Mouse (Mus musculus): ENCODE data around the gene Zmiz2.
"Not testable (repeated sequence)": the region's sequence is repeated elsewhere in the genome, so short reads cannot be mapped to it uniquely, and the experiment has no call there.

Gene Zmiz2

GRCm38 (mm10) chr11:6395565-6395964 lies 6.7 kb downstream of the Zmiz2 start:
- DNase-seq (ENCODE audit: low read depth, low spot score) = no peak

GRCm38 (mm10) chr11:6398141-6398540 lies 9.3 kb downstream of the Zmiz2 start:
- no peak for DNase-seq (ENCODE audit: low read depth, low spot score)

DNA sequence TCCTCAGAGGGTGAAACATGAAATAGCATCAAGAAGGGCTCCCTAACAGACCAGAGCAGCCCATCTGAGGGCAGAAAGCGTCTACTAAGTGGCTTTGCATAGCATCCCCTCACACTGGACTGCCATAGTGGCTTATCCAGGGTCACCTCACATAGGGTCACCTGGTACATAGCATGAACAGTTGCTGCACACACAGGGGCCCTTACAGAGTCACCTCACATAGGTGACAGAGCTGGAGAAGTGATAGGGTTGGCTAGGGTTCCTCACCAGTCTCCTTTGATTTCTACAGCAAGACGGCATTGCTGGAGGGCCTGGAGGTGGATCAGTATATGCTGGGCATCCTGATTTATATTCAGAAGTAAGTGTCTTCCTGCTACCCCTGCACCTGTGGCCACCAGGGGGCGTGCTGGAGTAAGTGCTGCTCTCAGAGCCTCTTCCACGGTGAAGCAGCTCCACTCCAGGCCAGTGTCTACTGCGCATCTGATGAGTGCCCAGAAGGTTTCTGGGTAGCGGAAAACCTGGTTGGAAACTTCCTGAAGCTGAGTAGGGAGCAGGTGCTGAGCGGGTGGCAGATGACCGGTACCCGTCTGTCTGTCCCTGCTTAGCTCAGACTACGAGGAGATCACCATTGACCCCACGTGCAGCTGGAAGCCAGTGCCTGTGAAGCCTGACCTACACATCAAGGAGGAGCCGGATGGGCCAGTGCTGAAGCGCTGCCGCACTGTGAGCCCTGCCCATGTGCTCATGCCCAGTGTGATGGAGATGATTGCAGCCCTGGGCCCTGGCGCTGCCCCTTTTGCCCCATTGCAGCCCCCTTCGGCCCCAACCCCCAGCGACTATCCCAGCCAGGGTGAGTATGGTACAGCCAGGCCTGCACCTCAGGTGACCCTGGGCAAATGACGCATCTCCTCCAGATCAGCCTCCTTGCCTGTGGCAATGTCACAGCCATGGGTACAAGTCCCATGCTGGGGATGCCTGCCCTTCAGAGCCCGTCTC lies 13.9 kb downstream of the Zmiz2 start:
- peak; percentile 54 for DNase-seq (ENCODE audit: low read depth, low spot score)

GRCm38 (mm10) chr11:6403830-6404405 lies 15.0 kb downstream of the Zmiz2 start:
- no peak for DNase-seq (ENCODE audit: low read depth, low spot score)

GRCm38 (mm10) chr11:6404699-6405566 lies 16.1 kb downstream of the Zmiz2 start:
- DNase-seq (ENCODE audit: low read depth, low spot score) = no peak

DNA sequence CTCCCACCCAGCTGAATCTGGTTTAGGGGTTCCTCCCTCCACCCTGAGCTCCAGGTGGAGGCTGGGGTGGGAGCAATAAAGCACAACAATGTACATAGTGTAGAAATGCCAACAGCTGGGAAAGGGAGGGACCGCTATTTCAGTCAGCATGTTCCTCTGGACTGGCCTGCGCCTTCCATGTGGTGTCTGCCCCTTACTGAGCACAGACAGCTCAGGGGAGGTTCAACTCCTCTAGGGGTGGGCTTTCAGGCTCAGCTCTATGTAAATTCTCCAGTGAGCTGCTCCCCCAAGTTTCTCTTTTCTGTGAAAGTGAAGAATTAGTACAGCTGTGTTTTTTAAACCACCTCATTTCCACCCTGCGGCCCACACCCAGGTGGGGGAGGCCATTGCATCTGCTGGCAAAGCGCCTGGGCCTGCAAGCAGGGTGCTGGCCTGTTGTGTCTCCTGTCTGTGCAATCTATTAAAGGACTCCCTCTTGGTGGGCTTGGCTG lies 16.8 kb downstream of the Zmiz2 start:
- DNase-seq (ENCODE audit: low read depth, low spot score) = no peak

- DNase-seq (ENCODE audit: low read depth, low spot score) = peak; percentile 71
Measured at GRCm38 (mm10) chr11:6406251-6407161, 17.6 kb downstream of the Zmiz2 start.

DNA sequence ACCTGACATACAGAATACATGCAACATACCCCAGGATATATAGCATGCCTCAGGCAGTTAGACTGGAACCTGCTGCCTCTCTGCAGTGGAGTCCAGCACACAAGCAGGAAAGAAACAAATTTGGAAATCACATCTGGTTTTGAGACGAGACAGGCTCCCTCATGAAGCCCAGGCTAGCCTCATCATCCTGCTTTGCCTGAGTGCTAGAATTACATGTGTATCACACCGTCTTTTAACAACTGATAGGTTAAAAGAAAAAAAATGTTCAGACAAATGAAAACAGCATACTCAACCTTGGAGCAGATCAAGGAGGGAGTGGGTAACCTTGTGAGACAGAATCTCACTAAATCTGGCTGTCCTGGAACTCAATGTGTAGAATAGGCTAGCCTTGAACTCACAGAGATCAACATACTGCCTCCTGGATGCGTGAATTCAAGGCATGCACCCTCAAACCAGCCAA lies 18.3 kb downstream of the Zmiz2 start:
- no peak for DNase-seq (ENCODE audit: low read depth, low spot score)

DNA sequence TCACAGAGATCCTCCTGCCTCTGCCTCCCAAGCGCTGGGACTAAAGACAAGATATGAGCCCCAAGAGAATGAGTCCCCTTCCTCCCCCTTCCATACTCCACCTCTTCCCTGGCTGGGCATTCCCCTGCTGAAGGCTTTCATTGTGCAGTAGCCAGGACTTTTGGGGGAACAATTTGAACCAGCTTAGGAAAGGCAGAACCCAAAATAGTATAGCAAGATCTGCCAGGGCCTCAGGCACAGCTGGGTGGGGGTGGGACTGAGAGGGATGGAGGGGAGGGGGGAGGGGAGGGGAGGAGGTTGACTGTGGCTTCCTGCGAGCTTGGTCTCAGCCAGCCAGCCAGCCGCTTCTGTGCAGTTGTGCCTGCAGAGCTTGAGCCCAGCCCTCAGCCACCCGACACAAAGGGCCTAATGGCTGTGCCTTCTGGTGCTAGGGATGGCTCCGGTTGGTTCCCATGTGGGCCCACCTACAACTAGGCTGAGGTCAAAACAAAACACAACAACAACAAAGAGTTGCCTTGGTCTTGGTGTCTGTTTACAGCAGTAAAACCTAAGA lies 21.3 kb downstream of the Zmiz2 start:
- no peak for DNase-seq (ENCODE audit: low read depth, low spot score)

GRCm38 (mm10) chr11:6410755-6411154 lies 21.9 kb downstream of the Zmiz2 start:
- not testable (repeated sequence) for DNase-seq (ENCODE audit: low read depth, low spot score)

- peak; percentile 81 for DNase-seq (ENCODE audit: low read depth, low spot score)
Measured at GRCm38 (mm10) chr11:6411684-6412083, 22.8 kb downstream of the Zmiz2 start.

- no peak for DNase-seq (ENCODE audit: low read depth, low spot score)
Measured at GRCm38 (mm10) chr11:6413264-6413663, 24.4 kb downstream of the Zmiz2 start.

DNA sequence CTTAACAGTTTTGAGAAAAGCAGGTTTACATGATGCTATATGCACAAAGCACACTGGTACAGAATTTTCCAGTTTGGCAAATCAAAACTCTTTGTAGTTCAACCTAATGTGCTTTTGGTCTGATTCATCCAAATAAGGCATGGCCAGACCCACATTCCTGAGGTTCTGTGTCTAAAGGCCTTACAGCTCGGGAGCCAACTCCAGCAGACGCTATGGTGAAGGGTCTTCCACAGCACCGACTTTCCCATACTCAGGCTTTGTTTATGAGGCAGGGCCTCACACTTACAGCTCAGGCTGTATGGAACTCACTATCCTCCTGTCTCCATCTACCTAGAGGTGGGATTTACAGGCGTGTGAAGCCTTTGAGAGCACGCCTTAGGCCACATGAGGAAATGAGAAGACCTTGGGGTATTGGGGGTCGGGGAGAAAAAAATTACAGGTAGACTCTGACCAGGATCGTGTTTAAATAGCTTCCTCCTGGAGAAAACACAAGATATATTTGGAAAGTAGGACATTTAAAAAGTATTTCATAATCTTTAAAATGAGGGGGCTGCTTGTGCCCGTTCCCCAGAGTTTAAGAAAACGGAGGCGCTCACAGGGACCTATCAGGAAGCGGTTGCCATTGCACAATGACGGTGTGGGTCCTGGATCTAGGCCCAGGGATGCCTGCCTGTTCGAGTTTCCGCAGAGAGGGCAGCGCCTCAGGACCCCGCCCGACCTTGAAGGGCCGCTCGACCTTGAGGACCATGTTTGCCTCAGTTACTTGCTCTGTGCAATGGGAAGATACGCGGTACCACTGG lies 26.1 kb downstream of the Zmiz2 start, which contains the start of gene Ppia:
Gene Ppia (plus strand): TSS at position 693 of the 800 bp plus-strand sequence.
- DNase-seq (ENCODE audit: low read depth, low spot score) = peak; percentile 30

DNA sequence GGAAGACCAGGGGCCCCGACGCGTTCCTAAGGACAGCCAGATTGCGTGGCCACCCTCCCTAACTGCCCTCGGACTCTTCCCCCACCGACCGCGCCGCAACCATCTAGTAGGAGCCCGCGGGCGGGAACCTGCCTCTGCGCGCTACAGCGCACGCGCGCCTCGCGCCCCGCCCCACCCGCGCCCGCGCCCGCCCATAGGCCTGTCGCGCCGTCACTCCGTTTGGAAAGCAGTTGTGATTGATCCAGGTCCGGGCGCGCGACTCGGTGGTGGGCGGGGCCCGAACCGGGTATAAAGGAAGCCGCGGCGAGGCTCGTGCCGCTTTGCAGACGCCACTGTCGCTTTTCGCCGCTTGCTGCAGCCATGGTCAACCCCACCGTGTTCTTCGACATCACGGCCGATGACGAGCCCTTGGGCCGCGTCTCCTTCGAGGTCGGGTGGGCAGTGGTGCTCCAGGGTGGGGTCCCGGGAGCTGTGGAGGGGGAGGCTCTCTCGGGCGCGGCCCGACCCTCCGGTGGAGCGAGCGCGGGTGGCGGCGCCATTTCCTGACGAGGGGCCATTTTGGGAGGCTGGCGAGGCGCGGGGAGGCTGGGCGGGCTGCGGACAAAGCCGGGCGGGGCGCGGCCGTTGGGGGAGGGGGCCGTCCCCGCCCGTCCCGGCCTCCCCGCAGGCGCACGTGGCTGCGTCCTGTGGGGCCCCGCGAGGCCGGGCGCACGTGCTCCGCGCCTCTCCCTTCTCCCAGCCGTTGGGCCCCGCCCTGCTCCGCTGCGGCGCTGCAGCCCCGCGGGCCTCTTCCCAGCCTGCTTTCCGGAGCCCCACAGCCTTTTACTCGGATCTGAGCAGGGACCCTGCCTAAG lies 26.9 kb downstream of the Zmiz2 start:
- peak; percentile 96 for DNase-seq (ENCODE audit: low read depth, low spot score)

DNA sequence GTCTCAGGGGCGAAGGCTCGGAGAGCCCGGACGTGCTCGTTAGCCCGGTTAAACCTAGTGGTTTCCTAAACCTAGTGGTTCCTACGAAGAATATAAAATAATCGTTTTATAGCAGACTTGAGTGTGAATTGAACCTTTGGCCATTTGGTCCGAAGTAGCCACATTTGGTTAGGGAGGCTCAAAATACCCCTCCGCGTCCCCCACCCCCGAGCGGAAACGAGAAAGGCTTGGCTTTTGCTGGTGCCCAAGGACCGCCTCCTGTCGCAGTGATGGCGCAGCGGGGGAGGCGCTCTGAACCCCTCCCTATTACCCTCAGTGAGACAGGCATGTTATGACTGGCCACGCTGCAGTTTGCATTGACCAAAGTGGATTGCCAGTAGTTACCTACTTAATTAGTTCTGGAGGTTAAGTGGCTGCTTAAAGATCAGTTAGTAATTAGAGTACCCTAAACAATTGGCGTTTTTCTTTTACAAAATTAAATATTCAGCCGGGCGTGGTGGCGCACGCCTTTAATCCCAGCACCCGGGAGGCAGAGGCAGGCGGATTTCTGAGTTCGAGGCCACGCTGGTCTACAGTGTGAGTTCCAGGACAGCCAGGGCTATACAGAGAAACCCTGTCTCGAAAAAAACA lies 27.6 kb downstream of the Zmiz2 start:
- DNase-seq (ENCODE audit: low read depth, low spot score) = peak; percentile 80

DNA sequence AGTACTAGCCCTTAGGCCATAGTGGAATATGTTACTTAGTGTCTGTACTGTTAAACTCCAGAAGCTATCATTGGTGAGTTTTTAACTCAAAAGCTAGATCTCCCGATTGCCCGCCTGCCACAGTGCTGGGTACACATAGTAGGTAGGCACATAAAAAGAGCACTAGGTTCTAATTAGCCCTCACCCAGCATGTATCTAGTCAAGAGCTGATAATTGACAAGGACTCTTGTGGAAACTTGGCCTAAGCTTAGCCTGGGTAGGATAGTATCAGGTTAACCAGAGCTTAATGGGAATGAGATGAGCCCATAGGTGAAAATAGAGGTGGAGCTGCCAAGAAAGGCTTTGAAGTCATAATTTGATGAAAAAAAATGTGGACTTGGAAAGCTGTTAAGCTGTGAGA lies 28.2 kb downstream of the Zmiz2 start:
- no peak for DNase-seq (ENCODE audit: low read depth, low spot score)

GRCm38 (mm10) chr11:6417490-6417889 lies 28.6 kb downstream of the Zmiz2 start:
- no peak for DNase-seq (ENCODE audit: low read depth, low spot score)

GRCm38 (mm10) chr11:6418751-6419150 lies 29.9 kb downstream of the Zmiz2 start:
- DNase-seq (ENCODE audit: low read depth, low spot score) = no peak
